Mouse (Mus musculus) monocyte, adult 5-6 weeks (primary cell): ENCODE measurements around the gene Gm10439. TPM values are rescaled to one million over a fixed set of nuclear protein-coding genes. Genes with fewer than 3 reads are reported as not detected.
"Not testable (repeated sequence)": the region's sequence is repeated elsewhere in the genome, so short reads cannot be mapped to it uniquely, and the experiment has no call there.

Source experiments
- ATAC-seq: fragments of 153-309, 156-312 bp; replicated peaks from 2 replicates; pipeline ENCODE4 v1.8.0; 2017; ENCODE audit warnings: mild to moderate bottlenecking; ENCODE audit not compliant: low TSS enrichment, insufficient number of reproducible peaks, severe bottlenecking, poor library complexity, low FRiP score
- total RNA-seq: library from RNA; stranded (forward); fragments of 200-1000, 200-491, 200-594 nt; gene quantifications from 3 replicates; pipeline ENCODE4 v1.2.3, GENCODE M21; 2017

Gm10439 gene
- not detected in 3 replicates for total RNA-seq

GRCm38 (mm10) chrX:149594270-149594669 lies at the start of gene Gm10439:
Gene Gm10439 (plus strand): TSS chrX:149594570.
- not testable (repeated sequence) for ATAC-seq

Other genes starting within 250 kb of the Gm10439 start
- not detected in 3 replicates for gene Gm15085, start 147.0 kb upstream of the Gm10439 start, total RNA-seq
- gene Gm15097, start 189.9 kb downstream of the Gm10439 start, total RNA-seq = not detected in 3 replicates